Mouse (Mus musculus) right cerebral cortex, postnatal 36 days (tissue): ENCODE results near the gene Zbtb1.

Experiments used
- DNase-seq, 2 experiments: peaks; one replicate each; pipeline ENCODE4 v3.0.0; 2022; ENCODE audit warnings: low spot score in 2 of 2, mixed read lengths in 1 of 2

Gene Zbtb1

GRCm38 (mm10) chr12:76369978-76370830, at the start of gene Zbtb1:
TSS of gene Zbtb1 (plus strand) at chr12:76370266.
- DNase-seq: peak; percentile 79 to 81

- DNase-seq: peak; percentile 44 to 55
Observed at GRCm38 (mm10) chr12:76324679-76325431, 45.2 kb upstream of the Zbtb1 start, which contains the start of gene Akap5. TSS of gene Akap5 (plus strand) at chr12:76324891.

DNA sequence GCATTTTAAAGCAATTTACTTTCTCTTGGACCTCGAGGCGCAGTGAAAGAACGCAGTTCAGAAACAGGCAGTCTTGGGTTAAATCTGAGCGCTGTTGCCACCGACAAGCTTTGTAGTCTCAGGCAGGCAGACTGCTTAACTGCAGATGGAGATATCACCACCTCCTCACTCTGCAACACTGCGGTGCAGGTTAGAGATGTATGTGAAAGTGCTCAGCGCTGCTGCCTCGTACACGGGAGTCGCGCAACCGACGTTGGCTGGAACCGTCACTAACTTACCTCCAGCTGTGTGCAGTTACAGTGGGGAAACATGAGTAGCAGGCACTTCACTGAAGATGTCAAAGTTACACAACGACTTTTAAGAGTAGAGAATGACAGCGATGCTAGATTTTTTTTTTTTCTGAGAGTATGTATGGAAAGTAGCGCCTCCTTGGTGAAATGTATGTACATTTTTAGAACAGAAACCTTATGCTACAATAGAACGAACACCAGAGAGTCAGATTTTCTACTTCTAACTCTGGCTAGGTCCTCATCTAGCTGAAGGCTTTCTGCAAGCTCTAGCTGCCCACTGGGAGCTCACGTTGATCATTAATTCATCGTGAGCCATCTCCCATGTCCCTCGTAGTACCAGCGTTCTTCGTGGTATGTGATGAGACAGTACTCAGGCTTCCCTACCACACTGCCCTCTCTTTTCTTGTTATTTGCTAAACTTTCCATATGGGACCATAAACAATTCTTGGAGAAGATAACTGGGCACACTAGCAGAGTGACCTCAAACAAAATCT, 43.4 kb upstream of the Zbtb1 start:
- DNase-seq: peak; percentile 59 to 73

GRCm38 (mm10) chr12:76328567-76329354, 41.3 kb upstream of the Zbtb1 start:
- no peak for DNase-seq

- no peak for DNase-seq
Observed at GRCm38 (mm10) chr12:76333688-76334087, 36.4 kb upstream of the Zbtb1 start.

DNA sequence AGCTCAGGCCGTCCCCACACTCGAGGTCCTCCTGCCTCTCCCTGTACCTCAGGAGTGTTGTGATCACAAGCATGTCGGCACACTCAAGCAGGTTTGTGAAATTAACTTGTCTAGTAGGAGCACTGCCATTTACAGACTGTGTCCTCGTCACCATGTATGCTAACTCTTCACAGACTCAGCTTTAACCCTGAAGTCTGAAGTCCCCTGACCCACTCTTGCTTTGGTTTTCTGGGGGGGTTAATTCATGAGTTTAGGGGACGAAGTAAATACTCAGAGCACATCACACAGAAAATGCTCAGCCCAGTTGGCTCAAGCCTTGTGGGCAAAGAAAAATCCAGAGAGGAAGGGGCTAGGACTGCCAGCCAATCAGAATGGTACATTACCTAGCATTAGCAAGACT, 34.4 kb upstream of the Zbtb1 start:
- DNase-seq: no peak

DNA sequence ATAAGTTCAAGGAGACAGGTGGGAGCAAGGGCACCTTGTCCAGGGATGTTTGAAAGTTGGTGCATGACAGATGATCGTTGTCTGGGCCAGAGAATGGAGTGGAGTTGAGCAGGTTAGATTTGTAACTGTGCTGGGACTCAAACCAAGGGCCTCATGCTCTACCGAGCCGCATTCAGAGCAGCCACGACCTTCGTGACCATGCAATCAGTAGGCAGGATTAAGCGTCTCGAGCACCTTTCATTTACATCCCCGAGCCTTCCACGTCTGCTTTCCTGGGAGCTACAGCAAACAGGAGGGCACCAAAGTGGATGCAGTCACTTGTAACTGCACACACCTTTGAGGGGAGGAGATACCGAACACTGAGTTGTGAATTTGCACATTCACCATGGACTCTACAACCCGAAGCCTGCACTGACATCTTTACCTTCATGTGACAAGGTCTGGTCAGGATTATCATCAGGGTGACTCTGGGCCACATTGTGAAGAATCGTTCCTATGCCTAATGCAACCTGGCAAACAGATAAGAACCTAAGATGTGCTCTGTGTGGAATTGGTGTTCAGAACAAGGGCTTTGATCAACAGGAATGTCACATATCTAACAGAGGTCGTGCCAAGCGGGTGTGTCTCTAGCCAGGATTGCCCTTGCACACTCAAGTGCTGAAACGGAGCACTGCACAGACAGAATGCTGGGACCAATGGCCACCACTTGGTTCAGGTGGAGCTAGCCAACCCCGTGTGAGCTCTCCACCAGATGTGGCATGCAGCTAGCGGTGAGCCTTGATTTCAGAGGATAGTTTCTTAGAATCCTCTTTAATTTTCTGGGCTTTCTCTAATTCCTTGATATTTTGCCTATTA, 33.7 kb upstream of the Zbtb1 start:
- DNase-seq: no peak

GRCm38 (mm10) chr12:76341080-76341479, 29.0 kb upstream of the Zbtb1 start:
- no peak for DNase-seq

- DNase-seq: no peak
Observed at GRCm38 (mm10) chr12:76345759-76346455, 24.2 kb upstream of the Zbtb1 start.

DNA sequence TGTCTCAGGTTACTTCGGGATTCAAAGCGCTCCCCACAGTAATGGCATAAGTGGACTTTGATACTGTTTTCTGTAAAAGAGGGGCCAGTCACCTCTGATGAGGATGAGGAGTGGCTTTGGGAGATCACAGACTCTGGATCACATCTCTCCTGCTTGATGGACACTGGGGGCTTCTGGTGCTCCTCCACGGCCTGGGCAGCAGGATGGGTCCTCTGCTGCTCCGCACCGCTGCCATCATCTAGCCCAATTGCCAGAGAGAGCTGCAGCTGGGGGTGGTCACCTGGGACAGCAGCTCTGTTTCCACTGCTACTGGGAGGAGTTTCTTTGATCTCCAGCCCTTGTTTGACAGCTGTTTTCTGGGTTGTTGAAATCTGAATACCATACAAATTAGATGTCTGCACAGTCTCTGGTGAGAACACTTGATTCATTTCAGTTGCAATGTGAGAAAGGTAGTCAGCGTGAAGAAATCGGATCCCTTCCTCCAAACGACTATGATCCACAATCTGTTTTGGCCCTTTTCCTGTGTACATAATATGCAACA, 20.3 kb upstream of the Zbtb1 start:
- DNase-seq: no peak

- DNase-seq: no peak
Observed at GRCm38 (mm10) chr12:76360868-76361267, 9.2 kb upstream of the Zbtb1 start.

DNA sequence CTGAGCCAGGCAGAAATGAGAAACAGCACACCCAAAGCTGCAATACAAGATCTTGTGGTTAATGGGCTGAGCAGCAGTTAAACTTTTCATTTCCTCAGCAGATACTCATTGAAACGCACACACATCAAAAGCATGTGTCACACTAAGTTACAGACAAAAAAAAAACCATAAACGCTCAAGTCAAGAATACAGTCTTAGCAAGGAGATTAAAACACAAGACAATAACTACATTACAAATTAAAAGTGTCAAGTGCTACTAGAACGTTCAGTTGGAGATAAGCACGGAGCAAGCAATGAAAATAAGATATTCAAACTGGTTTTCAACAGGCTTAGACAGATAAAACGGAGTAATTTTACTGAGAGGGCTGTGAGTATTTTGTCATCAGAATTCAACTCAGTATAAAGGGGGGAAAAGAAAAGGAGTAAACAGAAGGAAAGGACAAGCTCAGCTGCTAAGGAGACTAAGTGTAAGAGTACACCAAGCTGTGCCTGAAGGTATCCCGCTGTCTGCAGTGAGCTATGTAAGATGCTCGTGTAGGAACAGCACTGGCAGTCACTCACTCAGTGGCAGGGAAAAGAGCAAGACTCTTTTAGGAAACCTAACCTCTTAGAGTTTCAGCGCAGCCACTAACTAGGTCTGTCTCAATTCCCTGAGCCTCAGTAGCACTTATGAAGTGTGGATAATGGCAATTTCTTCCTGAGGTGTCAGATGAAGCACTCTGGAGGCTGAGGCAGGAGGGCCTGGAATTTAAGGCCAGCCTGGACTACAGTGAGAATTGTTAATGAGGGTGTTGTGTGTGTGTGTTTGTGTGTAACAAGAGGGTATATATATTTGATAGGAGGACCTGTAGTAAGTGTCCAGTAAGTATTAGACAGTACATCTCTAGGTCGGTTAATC, 8.4 kb upstream of the Zbtb1 start:
- DNase-seq: no peak

GRCm38 (mm10) chr12:76362303-76362676, 7.8 kb upstream of the Zbtb1 start:
- no peak for DNase-seq

DNA sequence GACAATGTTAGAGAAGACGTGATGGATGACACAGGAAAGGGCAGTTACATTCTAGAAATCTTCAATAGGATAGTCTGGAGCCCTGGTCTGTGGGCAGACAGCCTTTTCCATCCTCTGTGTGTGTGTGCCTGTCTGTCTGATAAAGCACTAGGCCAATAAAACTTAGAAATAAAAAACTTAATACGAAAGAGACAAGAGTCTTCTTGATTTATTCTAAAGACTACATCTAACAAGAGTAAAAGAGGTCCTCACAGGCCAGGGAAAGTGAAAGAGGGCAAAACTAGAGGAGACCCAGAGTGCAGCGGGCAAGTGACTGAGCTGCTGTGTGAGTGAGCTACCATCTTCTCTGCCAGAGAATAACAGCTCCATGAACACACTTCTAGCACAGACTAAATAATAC, 3.8 kb upstream of the Zbtb1 start:
- no peak for DNase-seq

DNA sequence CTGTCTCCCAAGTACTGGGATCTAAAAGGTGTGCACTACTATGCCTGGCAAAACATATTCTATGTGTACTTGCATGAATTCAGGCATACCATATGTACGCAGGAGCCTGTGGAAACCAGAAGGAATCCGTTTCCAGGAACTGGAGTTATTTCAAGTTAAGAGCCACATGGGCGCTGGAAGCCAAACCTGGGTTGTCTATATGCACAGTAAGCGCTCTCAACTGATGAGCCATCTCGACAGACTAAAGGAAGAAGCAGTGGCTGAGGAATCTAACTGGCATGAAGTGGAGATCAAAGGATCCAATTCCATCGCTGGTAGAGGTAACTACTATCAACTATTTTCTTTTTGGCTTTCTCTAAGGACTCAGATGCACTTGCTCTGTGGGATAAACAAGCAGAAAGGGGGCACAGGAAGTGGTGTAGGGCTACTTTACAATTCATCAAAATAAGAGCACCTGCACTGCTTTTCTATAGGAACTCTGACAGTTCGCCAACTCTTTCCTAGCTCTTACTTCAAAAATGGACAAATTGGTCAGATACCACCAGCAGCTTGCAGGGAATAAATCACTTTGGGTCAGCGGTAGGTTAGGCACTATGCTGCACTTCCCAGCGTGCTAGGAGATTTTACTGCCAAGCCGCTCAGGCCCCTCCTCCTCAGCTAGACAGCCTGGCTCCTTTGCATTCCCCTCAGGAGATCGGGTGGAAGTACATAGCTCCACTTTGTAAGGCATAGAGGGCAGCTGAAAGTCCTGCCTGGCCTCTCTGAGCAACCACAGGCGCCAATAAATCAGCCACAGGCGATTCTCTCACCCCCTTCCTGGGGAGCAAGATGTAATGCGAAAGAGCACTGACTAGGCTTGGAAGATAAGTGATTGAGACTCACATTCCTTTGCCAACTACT, 2.7 kb upstream of the Zbtb1 start:
- DNase-seq: no peak

DNA sequence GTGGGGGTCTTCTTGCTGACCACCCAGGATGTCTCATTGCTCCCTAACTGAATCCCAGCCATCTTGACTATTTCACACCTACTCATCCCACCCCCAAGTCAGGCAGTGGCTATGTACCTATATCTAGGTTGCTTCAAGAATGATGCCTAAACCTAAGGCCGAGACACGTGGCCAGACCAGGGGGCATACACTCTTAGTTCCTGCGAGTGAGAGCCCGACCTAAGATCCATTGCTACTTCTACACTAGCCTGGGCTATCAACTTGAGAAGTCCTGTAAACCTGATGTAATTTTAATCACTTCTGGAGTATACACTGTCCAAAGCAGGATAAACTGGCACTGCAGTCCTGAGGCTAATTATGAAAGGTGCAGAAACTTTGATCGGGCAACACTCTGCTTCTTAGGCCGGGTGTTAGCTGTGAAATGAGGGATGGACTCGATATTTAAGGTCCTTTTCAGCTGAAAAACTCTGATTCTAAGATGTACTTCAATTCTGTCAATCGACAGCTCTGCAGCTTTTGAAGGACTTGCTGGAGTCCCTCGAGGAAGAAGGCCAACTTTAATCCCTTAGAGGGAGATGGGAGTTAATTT, 1.8 kb upstream of the Zbtb1 start:
- DNase-seq: no peak

GRCm38 (mm10) chr12:76368790-76369205, 1.3 kb upstream of the Zbtb1 start:
- peak in 1 of 2 experiments; percentile 25 for DNase-seq
